Mouse (Mus musculus): ENCODE measurements around the gene Csnk1g1. TPM values are rescaled to one million over a fixed set of nuclear protein-coding genes. Genes with fewer than 3 reads are reported as not detected.
A peak's percentile ranks its signal among the peaks of the same experiment; 100 is the strongest.

The Csnk1g1 gene
- polyA plus RNA-seq, 1 experiment from 2014 or later, result 15.9 TPM

- DNase-seq (ENCODE audit: low spot score), result peak; percentile 66
- Histone ChIP-seq H3K9me3 (ENCODE audit: control insufficient read depth, low read length) (no peaks in the 10 kb centered on the region), H3K27ac (replicated peaks; ENCODE audit: low read depth, low read length) (peak overlapping the region; percentile 83), H3K4me1 (ENCODE audit: control insufficient read depth, insufficient read depth, low read length) (no peaks in the 10 kb centered on the region), H3K27me3 (ENCODE audit: control insufficient read depth, insufficient read depth, low read length) (no peaks in the 10 kb centered on the region), H3K4me3 (ENCODE audit: low read depth, low read length) (peak overlapping the region; percentile 78), H3K4me2 (ENCODE audit: low read depth, severe bottlenecking) (peak overlapping the region; percentile 83), H3K9ac (ENCODE audit: low read length) (peak overlapping the region; percentile 76), H3K36me3 (ENCODE audit: control insufficient read depth, insufficient read depth, low read length) (0 out of 2 replicates have a peak, but pooled peaks cover 1% of the 10 kb centered on the region)
- WGBS, result under 1% methylated on average over 33 of the region's 34 CpGs
- ATAC-seq (ENCODE audit: insufficient number of reproducible peaks, low FRiP score, low TSS enrichment, low read depth), result peak; percentile 33; the same call in 1 of the 2 replicates
Observed at GRCm38 (mm10) chr9:65909301-65909801, 627 bp downstream of the Csnk1g1 start.

- Histone ChIP-seq H3K4me2 (ENCODE audit: low read depth, severe bottlenecking) (peak overlapping the region; percentile 83), H3K36me3 (ENCODE audit: control insufficient read depth, insufficient read depth, low read length) (no peaks in the 10 kb centered on the region), H3K9me3 (ENCODE audit: control insufficient read depth, low read length) (no peaks in the 10 kb centered on the region), H3K4me3 (ENCODE audit: low read depth, low read length) (peak overlapping the region; percentile 78), H3K9ac (ENCODE audit: low read length) (peak overlapping the region; percentile 76), H3K4me1 (ENCODE audit: control insufficient read depth, insufficient read depth, low read length) (no peaks in the 10 kb centered on the region), H3K27me3 (ENCODE audit: control insufficient read depth, insufficient read depth, low read length) (no peaks in the 10 kb centered on the region), H3K27ac (replicated peaks; ENCODE audit: low read depth, low read length) (no peak overlapping the region)
- no peak for DNase-seq (ENCODE audit: low spot score)
- WGBS, result 11% methylated on average over 4 of the region's 4 CpGs
- ATAC-seq (ENCODE audit: insufficient number of reproducible peaks, low FRiP score, low TSS enrichment, low read depth), result no peak
Observed at GRCm38 (mm10) chr9:65909837-65910236, 1.1 kb downstream of the Csnk1g1 start.

- Histone ChIP-seq H3K27me3 (ENCODE audit: control insufficient read depth, insufficient read depth, low read length) (no peaks in the 10 kb centered on the region), H3K9ac (ENCODE audit: low read length) (no peak overlapping the region), H3K9me3 (ENCODE audit: control insufficient read depth, low read length) (no peaks in the 10 kb centered on the region), H3K27ac (replicated peaks; ENCODE audit: low read depth, low read length) (no peak overlapping the region), H3K4me2 (ENCODE audit: low read depth, severe bottlenecking) (no peak overlapping the region), H3K4me3 (ENCODE audit: low read depth, low read length) (no peak overlapping the region), H3K4me1 (ENCODE audit: control insufficient read depth, insufficient read depth, low read length) (no peaks in the 10 kb centered on the region), H3K36me3 (ENCODE audit: control insufficient read depth, insufficient read depth, low read length) (no peaks in the 10 kb centered on the region)
- ATAC-seq (ENCODE audit: insufficient number of reproducible peaks, low FRiP score, low TSS enrichment, low read depth) (no peak), DNase-seq (ENCODE audit: low spot score) (no peak)
- WGBS, result 84% methylated on average over 2 of the region's 2 CpGs
Observed at GRCm38 (mm10) chr9:65913976-65914375, 5.3 kb downstream of the Csnk1g1 start.

DNA sequence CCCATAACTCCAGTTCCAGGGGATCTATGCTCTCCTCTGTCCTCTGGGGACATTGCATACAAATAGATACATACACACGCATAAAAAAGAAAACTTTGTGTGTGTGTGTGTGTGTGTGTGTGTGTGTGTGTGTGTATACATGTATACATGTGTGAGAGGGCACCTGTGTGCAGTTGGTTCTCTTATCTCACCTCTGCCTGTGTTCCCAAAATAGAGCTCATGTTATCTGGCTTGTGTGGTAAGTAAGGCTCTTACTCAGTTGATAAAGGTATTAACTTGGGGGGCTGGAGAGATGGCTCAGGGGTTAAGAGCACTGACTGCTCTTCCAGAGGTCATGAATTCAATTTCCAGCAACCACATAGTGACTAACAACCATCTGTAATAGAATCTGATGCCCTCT is 8.3 kb downstream of the Csnk1g1 start:
- Histone ChIP-seq H3K4me3 (ENCODE audit: low read depth, low read length) (no peak overlapping the region), H3K36me3 (ENCODE audit: control insufficient read depth, insufficient read depth, low read length) (no peaks in the 10 kb centered on the region), H3K9ac (ENCODE audit: low read length) (no peak overlapping the region), H3K9me3 (ENCODE audit: control insufficient read depth, low read length) (no peaks in the 10 kb centered on the region), H3K4me2 (ENCODE audit: low read depth, severe bottlenecking) (no peak overlapping the region), H3K27me3 (ENCODE audit: control insufficient read depth, insufficient read depth, low read length) (no peaks in the 10 kb centered on the region), H3K4me1 (ENCODE audit: control insufficient read depth, insufficient read depth, low read length) (no peaks in the 10 kb centered on the region), H3K27ac (replicated peaks; ENCODE audit: low read depth, low read length) (no peak overlapping the region)
- WGBS, result 91% methylated on average over 1 of the region's 1 CpGs
- ATAC-seq (ENCODE audit: insufficient number of reproducible peaks, low FRiP score, low TSS enrichment, low read depth) (no peak), DNase-seq (ENCODE audit: low spot score) (no peak)

GRCm38 (mm10) chr9:65928456-65928855 is 19.7 kb downstream of the Csnk1g1 start:
- Histone ChIP-seq H3K36me3 (ENCODE audit: control insufficient read depth, insufficient read depth, low read length) (no peaks in the 10 kb centered on the region), H3K4me2 (ENCODE audit: low read depth, severe bottlenecking) (no peak overlapping the region)
- no peak for ATAC-seq (ENCODE audit: insufficient number of reproducible peaks, low FRiP score, low TSS enrichment, low read depth)

GRCm38 (mm10) chr9:65929826-65930225 is 21.1 kb downstream of the Csnk1g1 start:
- Histone ChIP-seq H3K36me3 (ENCODE audit: control insufficient read depth, insufficient read depth, low read length) (no peaks in the 10 kb centered on the region), H3K9ac (ENCODE audit: low read length) (no peak overlapping the region), H3K27ac (replicated peaks; ENCODE audit: low read depth, low read length) (no peak overlapping the region), H3K9me3 (ENCODE audit: control insufficient read depth, low read length) (no peaks in the 10 kb centered on the region), H3K27me3 (ENCODE audit: control insufficient read depth, insufficient read depth, low read length) (no peaks in the 10 kb centered on the region), H3K4me3 (ENCODE audit: low read depth, low read length) (no peak overlapping the region), H3K4me2 (ENCODE audit: low read depth, severe bottlenecking) (no peak overlapping the region), H3K4me1 (ENCODE audit: control insufficient read depth, insufficient read depth, low read length) (no peaks in the 10 kb centered on the region)
- ATAC-seq (ENCODE audit: insufficient number of reproducible peaks, low FRiP score, low TSS enrichment, low read depth), result no peak
- no peak for DNase-seq (ENCODE audit: low spot score)

More at GRCm38 (mm10) chr9:65928456-65928855, 19.7 kb downstream of the Csnk1g1 start:
- DNase-seq (ENCODE audit: low spot score), result no peak
- no peaks in the 10 kb centered on the region for H3K4me1 ChIP-seq (ENCODE audit: control insufficient read depth, insufficient read depth, low read length)
- no peak overlapping the region for H3K27ac ChIP-seq (replicated peaks; ENCODE audit: low read depth, low read length)
- no peak overlapping the region for H3K4me3 ChIP-seq (ENCODE audit: low read depth, low read length)
- H3K9me3 ChIP-seq (ENCODE audit: control insufficient read depth, low read length), result no peaks in the 10 kb centered on the region
- no peaks in the 10 kb centered on the region for H3K27me3 ChIP-seq (ENCODE audit: control insufficient read depth, insufficient read depth, low read length)
- no peak overlapping the region for H3K9ac ChIP-seq (ENCODE audit: low read length)

DNA sequence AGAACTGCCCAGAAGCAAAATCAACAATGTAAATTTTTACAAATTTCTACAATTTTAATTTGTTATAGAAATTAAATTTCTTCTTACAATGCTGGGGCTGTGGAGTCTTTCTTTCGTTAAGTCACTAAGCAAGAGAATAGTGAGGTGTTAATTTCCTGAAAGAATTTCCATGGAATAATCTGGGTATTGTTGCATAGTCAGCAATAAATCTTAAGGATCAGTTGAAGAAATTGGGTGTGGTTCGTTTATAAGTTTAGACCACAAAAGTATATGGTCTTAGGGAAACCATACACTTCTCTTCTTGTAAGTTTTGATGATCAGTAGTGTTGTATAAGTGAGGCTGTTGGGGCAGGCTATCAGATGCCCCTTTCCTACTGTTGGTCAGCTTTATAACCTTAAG is 28.8 kb downstream of the Csnk1g1 start:
- Histone ChIP-seq H3K27me3 (ENCODE audit: control insufficient read depth, insufficient read depth, low read length) (no peaks in the 10 kb centered on the region), H3K4me1 (ENCODE audit: control insufficient read depth, insufficient read depth, low read length) (no peaks in the 10 kb centered on the region), H3K27ac (replicated peaks; ENCODE audit: low read depth, low read length) (no peak overlapping the region), H3K9me3 (ENCODE audit: control insufficient read depth, low read length) (no peaks in the 10 kb centered on the region), H3K4me2 (ENCODE audit: low read depth, severe bottlenecking) (no peak overlapping the region), H3K36me3 (ENCODE audit: control insufficient read depth, insufficient read depth, low read length) (no peaks in the 10 kb centered on the region), H3K4me3 (ENCODE audit: low read depth, low read length) (no peak overlapping the region), H3K9ac (ENCODE audit: low read length) (no peak overlapping the region)
- no peak for ATAC-seq (ENCODE audit: insufficient number of reproducible peaks, low FRiP score, low TSS enrichment, low read depth)
- 87% methylated on average over 2 of the region's 2 CpGs for WGBS
- DNase-seq (ENCODE audit: low spot score), result no peak

DNA sequence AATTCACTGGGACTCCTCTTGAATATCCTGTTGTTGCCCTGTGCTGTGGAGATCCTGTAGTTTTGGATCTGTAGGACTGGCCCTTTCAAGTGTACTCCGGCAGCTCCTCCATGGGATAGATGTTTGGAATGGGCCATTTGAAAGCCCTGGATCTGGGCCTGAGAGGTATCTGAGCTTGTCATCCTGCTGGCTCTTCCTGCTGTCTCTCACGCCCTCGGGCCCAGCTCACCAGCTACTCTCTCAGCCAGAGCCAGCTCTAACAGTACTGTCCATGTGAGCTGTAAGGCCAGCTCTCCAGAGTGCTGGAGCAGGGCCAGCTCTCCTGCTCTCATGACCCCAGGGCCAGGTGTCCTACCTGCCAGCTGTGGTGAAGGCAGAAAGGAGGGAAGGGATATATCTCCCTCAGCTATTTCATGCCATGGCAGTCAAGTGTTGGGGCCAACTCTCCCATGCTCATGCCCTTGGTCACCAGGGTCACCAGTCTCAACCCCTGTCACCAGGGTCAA is 42.4 kb downstream of the Csnk1g1 start:
- WGBS, result 86% methylated on average over 3 of the region's 3 CpGs
- no peaks in the 10 kb centered on the region for H3K4me1 ChIP-seq (ENCODE audit: control insufficient read depth, insufficient read depth, low read length)
- H3K27ac ChIP-seq (replicated peaks; ENCODE audit: low read depth, low read length), result no peak overlapping the region
- no peak overlapping the region for H3K4me3 ChIP-seq (ENCODE audit: low read depth, low read length)
- H3K36me3 ChIP-seq (ENCODE audit: control insufficient read depth, insufficient read depth, low read length), result no peaks in the 10 kb centered on the region
- H3K9me3 ChIP-seq (ENCODE audit: control insufficient read depth, low read length), result no peaks in the 10 kb centered on the region
- H3K9ac ChIP-seq (ENCODE audit: low read length), result no peak overlapping the region
- no peak overlapping the region for H3K4me2 ChIP-seq (ENCODE audit: low read depth, severe bottlenecking)
- no peak for ATAC-seq (ENCODE audit: insufficient number of reproducible peaks, low FRiP score, low TSS enrichment, low read depth)
- no peaks in the 10 kb centered on the region for H3K27me3 ChIP-seq (ENCODE audit: control insufficient read depth, insufficient read depth, low read length)
- DNase-seq (ENCODE audit: low spot score), result no peak

DNA sequence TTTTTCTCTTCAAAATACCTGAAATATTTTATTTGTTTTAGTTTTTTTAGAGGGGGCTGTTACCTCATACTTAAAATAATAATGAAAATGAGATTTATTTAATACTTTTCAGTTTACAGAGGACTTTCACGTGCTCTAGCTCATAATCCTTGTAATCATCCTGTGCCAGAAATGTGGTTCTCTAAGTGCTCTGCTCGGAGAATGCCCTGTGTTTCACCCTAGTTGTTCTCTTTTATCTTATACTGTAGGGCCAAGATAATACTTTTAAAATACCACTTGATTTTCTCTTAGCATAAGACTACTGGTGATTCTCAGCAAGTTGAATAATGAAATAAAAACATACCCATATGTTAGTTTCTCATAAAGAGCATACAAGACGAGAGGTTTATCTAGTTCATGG is 61.3 kb downstream of the Csnk1g1 start:
- no peak overlapping the region for H3K4me2 ChIP-seq (ENCODE audit: low read depth, severe bottlenecking)
- no peak overlapping the region for H3K9ac ChIP-seq (ENCODE audit: low read length)
- H3K9me3 ChIP-seq (ENCODE audit: control insufficient read depth, low read length), result no peaks in the 10 kb centered on the region
- H3K27ac ChIP-seq (replicated peaks; ENCODE audit: low read depth, low read length), result no peak overlapping the region
- H3K4me3 ChIP-seq (ENCODE audit: low read depth, low read length), result no peak overlapping the region
- H3K4me1 ChIP-seq (ENCODE audit: control insufficient read depth, insufficient read depth, low read length), result peaks cover 4% of the 10 kb centered on the region; the same call in 1 of the 2 replicates
- WGBS, result 84% methylated on average over 3 of the region's 3 CpGs
- no peak for ATAC-seq (ENCODE audit: insufficient number of reproducible peaks, low FRiP score, low TSS enrichment, low read depth)
- DNase-seq (ENCODE audit: low spot score), result no peak
- no peaks in the 10 kb centered on the region for H3K27me3 ChIP-seq (ENCODE audit: control insufficient read depth, insufficient read depth, low read length)
- no peaks in the 10 kb centered on the region for H3K36me3 ChIP-seq (ENCODE audit: control insufficient read depth, insufficient read depth, low read length)
